ENCODE assay signal across 8 mouse cellular contexts in genomic region chr19:44372969-44373368, GRCm38 (mm10). TPM values are rescaled to one million over a fixed set of nuclear protein-coding genes. Genes with fewer than 3 reads are reported as not detected.
DNase-seq lines count a peak whose midpoint lies in the region; ATAC-seq and TF ChIP-seq lines count a peak whose summit lies in the region.

No protein-coding gene starts in this region.

- peaks cover 13% of the 10 kb centered on the region for H3K4me1 ChIP-seq in forebrain, embryonic 10.5 days
- H3K4me1 ChIP-seq in forebrain, embryonic 16.5 days (replicated peaks; ENCODE audit: control insufficient read depth, insufficient read depth, low read length) = no peaks in the 10 kb centered on the region
- no peaks in the 10 kb centered on the region for H3K4me1 ChIP-seq in midbrain, embryonic 11.5 days (ENCODE audit: control insufficient read depth, insufficient read depth, low read length)
- peaks cover 10% of the 10 kb centered on the region; the same call in 1 of the 2 replicates for H3K4me1 ChIP-seq in spleen, adult 2 months (ENCODE audit: control insufficient read depth, insufficient read depth, insufficient read length)

- intact Hi-C loops in gastrocnemius, postnatal 14 days (cut with DNase I; ENCODE audit: low total_unique reads) = loop anchor here (2.0 to 5.0 kb wide), 2 partner anchors 46 to 164 kb away; no protein-coding TSS in a partner anchor
- intact Hi-C loops in left cerebral cortex, postnatal 10 days (cut with DNase I) = loop anchor here (5.0 kb wide), 1 partner anchor 44 kb away; no protein-coding TSS in a partner anchor

- H3K27ac ChIP-seq in forebrain, embryonic 10.5 days = no peak overlapping the region
- H3K27ac ChIP-seq in forebrain, embryonic 16.5 days (ENCODE audit: low read length) = no peak overlapping the region
- no peak overlapping the region for H3K27ac ChIP-seq in midbrain, embryonic 11.5 days (ENCODE audit: low read depth, low read length)
- H3K27ac ChIP-seq in spleen, adult 2 months (ENCODE audit: insufficient read depth, low read length) = no peak overlapping the region

- H3K9me3 ChIP-seq in forebrain, embryonic 10.5 days = no peaks in the 10 kb centered on the region
- no peaks in the 10 kb centered on the region for H3K9me3 ChIP-seq in forebrain, embryonic 16.5 days (ENCODE audit: control insufficient read depth, low read length)
- no peaks in the 10 kb centered on the region for H3K9me3 ChIP-seq in midbrain, embryonic 11.5 days (ENCODE audit: control insufficient read depth, low read length)

- no peak overlapping the region for H3K4me3 ChIP-seq in forebrain, embryonic 10.5 days
- H3K4me3 ChIP-seq in forebrain, embryonic 16.5 days (replicated peaks; ENCODE audit: low read length) = no peak overlapping the region
- no peak overlapping the region for H3K4me3 ChIP-seq in midbrain, embryonic 11.5 days (ENCODE audit: low read depth, low read length)
- H3K4me3 ChIP-seq in spleen, adult 2 months (ENCODE audit: extremely low read depth, insufficient read depth, insufficient read length) = no peak overlapping the region

- H3K27me3 ChIP-seq in forebrain, embryonic 10.5 days (ENCODE audit: poor library complexity, severe bottlenecking) = no peaks in the 10 kb centered on the region
- no peaks in the 10 kb centered on the region for H3K27me3 ChIP-seq in forebrain, embryonic 16.5 days (replicated peaks; ENCODE audit: control insufficient read depth, insufficient read depth, low read length)
- H3K27me3 ChIP-seq in midbrain, embryonic 11.5 days (ENCODE audit: control insufficient read depth, insufficient read depth, low read length) = no peaks in the 10 kb centered on the region
- no peaks in the 10 kb centered on the region for H3K27me3 ChIP-seq in spleen, adult 2 months (ENCODE audit: control insufficient read depth, insufficient read depth, low read length)

- ATAC-seq in forebrain, embryonic 16.5 days = no peak
- ATAC-seq in inflammation-experienced regulatory T-cells, adult 6 months = peak; percentile 79
- ATAC-seq in midbrain, embryonic 11.5 days (ENCODE audit: low FRiP score) = peak; percentile 68; the same call in 1 of the 2 replicates

- no peak for TF ChIP-seq POLR2A in spleen, adult 2 months (IDR thresholded peaks at IDR 0.05; ENCODE audit: low read depth, low read length)

- DNase-seq in forebrain, embryonic 10.5 days (ENCODE audit: extremely low spot score, low spot score) = peak; percentile 68
- peak; percentile 43 to 69 for DNase-seq in cerebellum, postnatal 4 days (ENCODE audit: low spot score in 2 of 2)
- peak; percentile 78 for DNase-seq in gastrocnemius, postnatal 14 days
- peak; percentile 52 to 75 for DNase-seq in left cerebral cortex, postnatal 10 days (ENCODE audit: extremely low spot score in 1 of 2, low spot score in 2 of 2)
- DNase-seq in midbrain, embryonic 11.5 days (ENCODE audit: low spot score, missing footprints) = peak; percentile 93
- DNase-seq in spleen, adult 2 months (ENCODE audit: low read depth in 1 of 2, low spot score in 2 of 2) = peak; percentile 79 to 88

- TF ChIP-seq CTCF in spleen, adult 2 months (IDR thresholded peaks at IDR 0.05; ENCODE audit: extremely low read depth, insufficient read depth, insufficient read length, insufficient replicate concordance) = peak; percentile 91; the same call in 1 of the 2 replicates

- H3K36me3 ChIP-seq in forebrain, embryonic 10.5 days (replicated peaks) = no peaks in the 10 kb centered on the region
- no peaks in the 10 kb centered on the region for H3K36me3 ChIP-seq in forebrain, embryonic 16.5 days (ENCODE audit: control insufficient read depth, insufficient read depth)
- H3K36me3 ChIP-seq in midbrain, embryonic 11.5 days (ENCODE audit: control insufficient read depth, insufficient read depth, low read length) = no peaks in the 10 kb centered on the region
- no peaks in the 10 kb centered on the region for H3K36me3 ChIP-seq in spleen, adult 2 months (ENCODE audit: control insufficient read depth, insufficient read depth, low read length)

- H3K4me2 ChIP-seq in forebrain, embryonic 16.5 days (ENCODE audit: low read length) = no peak overlapping the region
- H3K4me2 ChIP-seq in midbrain, embryonic 11.5 days = no peak overlapping the region

- H3K9ac ChIP-seq in forebrain, embryonic 16.5 days (replicated peaks; ENCODE audit: low read depth, low read length) = no peak overlapping the region
- no peak overlapping the region for H3K9ac ChIP-seq in midbrain, embryonic 11.5 days (ENCODE audit: low read length)

- 26% methylated on average over 6 of the region's 6 CpGs for WGBS in forebrain, embryonic 10.5 days
- 17% methylated on average over 6 of the region's 6 CpGs for WGBS in forebrain, embryonic 16.5 days
- 22% methylated on average over 6 of the region's 6 CpGs for WGBS in midbrain, embryonic 11.5 days
- WGBS in spleen, adult 2 months = 10% methylated on average over 6 of the region's 6 CpGs

RNA-seq across cellular contexts. Expression of gene Scd1, which starts 34.7 kb away (rescaled TPM):
- 21.8 and 23.4 TPM in 2 replicates for polyA plus RNA-seq in forebrain, embryonic 10.5 days (2016; fragmentation: Nextera tagmentation; extraction: Ambion mirVana)
- polyA plus RNA-seq in forebrain, embryonic 16.5 days (2015; fragmentation: Nextera tagmentation; extraction: Ambion mirVana) = 3.6 and 5.0 TPM in 2 replicates
- 10 to 100 TPM; 12.8 to 37.3 TPM for total RNA-seq in gastrocnemius, postnatal 14 days (2021)
- 1 to 10 TPM in 2 of 3 experiments, not detected in 1; 1.2 to 1.4 TPM for polyA plus RNA-seq in inflammation-experienced regulatory T-cells, adult 6 months (2017; shearing (Covaris generic))
- 100 to 1,000 TPM; 126 to 130 TPM for total RNA-seq in left cerebral cortex, postnatal 10 days (2021)
- polyA plus RNA-seq in midbrain, embryonic 11.5 days (2014; fragmentation: Nextera tagmentation; extraction: Ambion mirVana) = 16.0 and 17.4 TPM in 2 replicates
- polyA plus RNA-seq in spleen, adult 2 months (2012; rRNA removed) = 251 and 307 TPM in 2 replicates

RNA-seq across cellular contexts. Expression of gene Scd4, which starts 40.1 kb away (rescaled TPM):
- polyA plus RNA-seq in forebrain, embryonic 10.5 days (2016; fragmentation: Nextera tagmentation; extraction: Ambion mirVana) = 0.06 TPM in 1 of 2 replicates, not detected in the other
- 0.07 and 0.16 TPM in 2 replicates for polyA plus RNA-seq in forebrain, embryonic 16.5 days (2015; fragmentation: Nextera tagmentation; extraction: Ambion mirVana)
- under 1 TPM; 0.24 to 0.29 TPM for total RNA-seq in gastrocnemius, postnatal 14 days (2021)
- under 1 TPM; 0.29 to 0.81 (median 0.55) TPM for polyA plus RNA-seq in inflammation-experienced regulatory T-cells, adult 6 months (2017; shearing (Covaris generic))
- 1 to 10 TPM; 1.5 to 2.4 TPM for total RNA-seq in left cerebral cortex, postnatal 10 days (2021)
- 0.06 TPM in 1 of 2 replicates, not detected in the other for polyA plus RNA-seq in midbrain, embryonic 11.5 days (2014; fragmentation: Nextera tagmentation; extraction: Ambion mirVana)
- 0.20 TPM in 2 replicates for polyA plus RNA-seq in spleen, adult 2 months (2012; rRNA removed)

Comparison
In these comparisons a context has a peak if more than half of its experiments do, and no peak if none do; other contexts are left out.
1. RNA of gene Scd1, which starts 34.7 kb away (polyA plus RNA-seq): 251 to 307 TPM in spleen, adult 2 months; 21.8 to 23.4 TPM in forebrain, embryonic 10.5 days, 16.0 to 17.4 TPM in midbrain, embryonic 11.5 days, 3.6 to 5.0 TPM in forebrain, embryonic 16.5 days and 1.2 to 1.4 TPM in inflammation-experienced regulatory T-cells, adult 6 months; every median in the first group is over 10 times any median in the second.
2. Peak in every context shown above with its lines, with median percentiles within 50 percentile points of each other: DNase-seq.